Mouse (Mus musculus) liver, embryonic 14.5 days (tissue): ENCODE data around the gene Scn4b.

ENCODE experiments used
- CTCF ChIP-seq: IDR thresholded peaks from 2 replicates; pipeline ENCODE4 v1.5.1; 2016; ENCODE audit warnings: antibody characterized with exemption, low read depth, control low read depth
- EP300 ChIP-seq: IDR thresholded peaks from 2 replicates; pipeline ENCODE4 v1.6.1; 2016; ENCODE audit warnings: antibody characterized with exemption, low read depth

DNA sequence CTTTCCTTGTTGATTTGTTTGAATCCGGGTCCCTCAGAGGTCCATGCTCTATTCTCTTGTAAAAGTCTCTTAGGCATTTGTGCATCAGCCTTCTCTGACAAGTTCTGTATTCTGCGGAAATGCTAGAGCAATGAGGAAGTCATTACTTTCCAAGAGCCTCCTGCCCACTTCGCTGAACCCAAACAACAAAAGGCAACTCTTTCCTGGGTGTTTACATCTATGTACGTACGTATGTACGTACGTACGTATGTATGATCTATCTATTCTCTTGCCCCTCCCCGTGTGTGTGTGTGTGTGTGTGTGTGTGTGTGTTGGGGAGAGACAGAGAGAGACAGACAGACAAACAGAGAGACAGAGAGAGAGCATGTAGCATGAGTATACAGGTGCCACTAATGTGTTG lies 21.4 kb upstream of the Scn4b start:
- TF ChIP-seq EP300 (no peak), CTCF (no peak)
